Mouse (Mus musculus) liver, postnatal 0 days (tissue): ENCODE data around the gene Arhgef3.

Experiments used
- CTCF ChIP-seq: sonication (generic); IDR thresholded peaks from 2 replicates; pipeline ENCODE4 v1.5.1; 2016; ENCODE audit warnings: antibody characterized with exemption, low read depth
- EP300 ChIP-seq: IDR thresholded peaks from 2 replicates; pipeline ENCODE4 v1.6.1; 2016; ENCODE audit warnings: antibody characterized with exemption, low read depth, mild to moderate bottlenecking

- no peak for TF ChIP-seq CTCF
- no peak for TF ChIP-seq EP300
Measured at GRCm38 (mm10) chr14:27373498-27373897, 258.8 kb downstream of the Arhgef3 start.
